Mouse (Mus musculus) gastrocnemius, adult 8-10 months (tissue): ENCODE results near the gene Pald1. TPM values are rescaled to one million over a fixed set of nuclear protein-coding genes. Genes with fewer than 3 reads are reported as not detected.

ENCODE experiments used
- DNase-seq, 2 experiments: peaks; one replicate each; pipeline ENCODE4 v3.0.0; 2022; ENCODE audit warnings: low spot score in 2 of 2
- total RNA-seq, 4 experiments: library from RNA; stranded (reverse); gene quantifications; 2 replicates each; pipeline ENCODE4 v1.2.4; 2022

Pald1 gene
- total RNA-seq, result 1 to 10 TPM; 2.7 to 5.7 (median 4.5) TPM

DNA sequence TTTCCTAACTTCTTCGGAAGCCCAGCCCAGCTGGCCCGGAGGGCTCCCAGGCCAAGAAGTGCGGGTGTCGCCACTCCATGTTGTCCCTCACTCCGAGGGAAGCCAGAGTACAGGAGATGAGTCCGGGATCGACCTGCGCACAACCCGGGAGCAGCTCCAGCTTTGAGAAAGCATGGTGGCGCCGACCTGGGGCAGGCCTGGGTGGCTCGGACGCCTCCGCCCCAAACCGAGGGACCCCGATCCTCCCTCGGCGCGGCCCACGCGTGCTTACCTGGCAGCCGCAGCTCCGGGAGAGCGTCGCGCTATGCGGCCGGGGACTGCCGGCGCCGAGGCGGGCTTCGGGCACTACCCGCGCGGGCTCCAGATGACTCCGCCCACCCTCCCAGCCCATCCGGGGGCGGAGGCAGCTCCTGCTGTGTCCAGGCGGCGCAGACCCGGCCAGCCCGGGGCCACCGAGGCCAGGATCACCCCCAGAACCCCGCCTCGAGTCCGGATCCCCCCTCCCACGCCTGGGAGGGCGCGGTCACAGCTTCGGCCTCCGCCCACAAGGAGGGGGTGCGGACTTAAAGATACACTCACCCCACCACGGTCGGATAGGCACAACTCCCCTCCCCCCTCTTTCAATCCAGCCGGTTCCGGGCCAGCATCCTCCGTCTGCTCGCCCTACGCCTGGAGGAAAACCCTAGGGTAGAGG, at the start of gene Pald1:
Gene Pald1 (minus strand): TSS at position 510 of the 694 bp plus-strand sequence.
- peak; percentile 53 to 73 for DNase-seq

- DNase-seq, result no peak
These were observed 48.0 kb upstream of the Pald1 start for GRCm38 (mm10) chr10:61431375-61431774.

DNA sequence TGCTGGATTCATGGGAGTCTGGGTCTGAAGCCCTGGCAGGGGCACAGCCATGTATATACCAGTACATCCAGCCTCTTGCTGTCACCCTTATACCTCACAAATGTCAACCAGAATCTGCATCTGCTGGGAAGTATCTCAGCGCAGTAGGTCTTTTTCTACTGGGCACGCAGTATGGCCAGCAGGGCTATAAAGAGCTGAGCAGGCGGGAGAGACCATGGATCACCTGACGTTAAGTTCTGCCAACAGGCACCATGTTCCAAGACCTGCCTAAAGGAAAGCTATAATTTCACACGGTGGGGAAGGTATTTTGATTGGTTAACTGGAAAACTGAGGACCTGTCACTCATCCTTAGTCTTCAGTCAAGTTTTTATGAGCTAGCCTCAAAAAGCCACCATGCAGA, 45.7 kb upstream of the Pald1 start:
- no peak for DNase-seq

- no peak for DNase-seq
These were observed 45.1 kb upstream of the Pald1 start for GRCm38 (mm10) chr10:61428416-61428815.

DNA sequence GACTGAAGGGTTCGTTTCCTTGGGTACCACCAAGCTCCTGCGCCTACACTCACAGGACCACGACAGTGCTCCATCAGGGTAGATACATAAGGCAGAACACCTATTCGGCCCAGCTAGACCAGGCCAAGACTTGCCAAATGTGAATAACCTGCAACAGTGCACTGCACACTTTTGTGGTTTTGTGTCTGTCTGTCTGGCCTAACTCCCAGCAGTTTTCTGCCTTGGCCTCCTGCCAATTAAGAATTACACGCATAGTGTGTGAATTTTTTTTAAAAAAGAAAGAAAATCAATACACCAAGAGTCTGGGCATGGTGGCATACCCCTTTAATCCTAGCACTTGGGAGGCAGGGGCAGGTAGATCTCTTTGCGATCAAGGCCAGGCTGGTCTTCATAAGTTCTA, 44.6 kb upstream of the Pald1 start:
- DNase-seq, result no peak

DNA sequence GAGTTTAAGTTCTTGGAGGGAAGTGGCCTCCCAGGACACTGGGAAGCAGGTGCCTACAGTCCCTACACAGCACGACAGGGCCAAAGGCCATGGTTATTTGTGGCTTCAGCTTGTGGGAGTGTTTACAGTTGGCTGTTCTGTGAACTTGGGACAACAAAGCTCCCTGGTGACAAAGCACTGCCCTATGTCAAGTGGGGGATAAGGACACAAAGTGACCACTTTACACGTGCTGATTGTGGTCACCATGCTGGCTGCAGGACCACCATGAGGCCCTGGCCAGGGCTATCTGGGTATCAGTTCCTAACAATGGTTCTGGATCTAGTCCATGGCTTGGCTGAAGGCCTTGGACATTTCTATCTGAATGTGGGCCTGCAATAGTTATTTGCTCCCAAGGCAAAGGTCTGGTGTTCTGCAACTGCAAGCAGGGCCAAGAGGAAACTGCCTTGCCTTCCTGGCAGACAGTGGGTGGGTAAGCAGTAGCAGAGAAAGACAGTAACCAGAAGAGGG, 43.0 kb upstream of the Pald1 start:
- DNase-seq, result no peak

DNA sequence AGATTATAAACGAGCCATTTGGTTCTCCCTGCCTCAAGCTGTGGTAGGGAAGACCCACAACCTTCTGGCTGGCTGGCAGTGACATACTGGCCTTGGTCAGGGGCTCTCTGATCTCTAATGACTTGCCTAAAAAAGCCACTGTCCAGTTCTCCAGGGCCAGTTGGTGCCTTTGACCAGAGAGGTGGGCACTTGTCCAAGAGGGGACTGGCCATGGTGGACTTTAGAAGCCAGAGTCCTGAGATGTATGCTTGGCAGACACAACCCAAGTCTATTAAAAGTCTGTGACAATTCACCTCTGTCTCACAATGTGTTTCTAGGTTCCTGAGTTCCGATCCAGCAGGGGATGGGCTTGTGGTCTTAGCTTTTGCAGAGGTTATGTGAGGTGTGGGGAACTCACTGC, 41.7 kb upstream of the Pald1 start:
- DNase-seq, result no peak

DNA sequence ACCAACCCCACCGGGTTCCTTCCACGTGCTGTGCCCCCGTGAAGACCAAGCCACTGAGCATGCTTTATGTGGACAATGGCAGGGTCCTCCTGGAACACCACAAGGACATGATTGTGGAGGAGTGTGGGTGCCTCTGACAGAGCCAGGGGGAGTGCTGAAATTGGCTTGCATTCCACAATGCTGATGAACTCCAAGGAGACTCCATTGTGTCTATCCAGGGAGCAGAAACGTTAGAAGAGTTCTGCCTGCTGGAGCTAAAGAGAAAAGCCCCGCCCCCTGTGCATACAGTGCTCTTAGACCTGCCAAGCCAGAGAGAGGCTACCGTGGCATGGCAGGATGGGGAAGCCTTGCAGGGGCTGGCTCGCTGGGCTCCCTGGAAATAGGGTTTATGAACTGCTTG, 41.2 kb upstream of the Pald1 start:
- no peak for DNase-seq

DNA sequence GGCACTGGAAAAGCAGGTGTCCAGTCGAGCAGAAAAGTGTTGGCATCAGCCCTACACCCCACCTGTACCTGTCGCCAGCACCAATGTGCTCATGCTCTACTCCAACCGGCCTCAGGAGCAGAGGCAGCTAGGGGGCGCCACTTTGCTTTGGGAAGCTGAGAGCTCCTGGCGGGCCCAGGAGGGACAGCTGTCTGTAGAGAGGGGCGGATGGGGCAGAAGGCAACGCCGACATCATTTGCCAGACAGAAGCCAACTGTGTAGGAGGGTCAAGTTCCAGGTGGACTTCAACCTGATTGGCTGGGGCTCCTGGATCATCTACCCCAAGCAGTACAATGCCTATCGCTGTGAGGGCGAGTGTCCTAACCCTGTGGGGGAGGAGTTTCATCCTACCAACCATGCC, 40.0 kb upstream of the Pald1 start:
- peak; percentile 38 to 55 for DNase-seq

- no peak for DNase-seq
These were observed 39.5 kb upstream of the Pald1 start for GRCm38 (mm10) chr10:61422861-61423260.

DNA sequence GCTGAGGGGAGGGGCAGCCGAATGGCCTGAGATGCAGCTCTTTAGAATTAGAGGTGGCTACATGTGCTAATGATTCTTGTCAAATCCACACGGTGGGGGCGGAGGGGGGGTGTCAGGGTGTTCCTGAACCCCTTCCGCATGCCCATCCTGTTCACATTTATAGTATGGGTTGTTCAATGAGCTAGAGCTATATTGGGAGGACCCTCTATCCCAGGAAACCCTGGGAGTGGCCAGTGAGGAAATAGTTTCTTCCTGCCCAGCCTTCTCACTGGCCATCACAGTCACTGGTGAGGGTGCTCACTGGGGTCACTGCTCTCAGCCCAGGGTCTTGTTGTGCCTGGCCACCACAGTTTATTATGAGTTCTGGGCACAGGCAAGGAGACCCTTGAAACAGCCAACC, 36.7 kb upstream of the Pald1 start:
- DNase-seq, result no peak

GRCm38 (mm10) chr10:61419146-61419545, 35.8 kb upstream of the Pald1 start:
- DNase-seq, result no peak

GRCm38 (mm10) chr10:61418131-61418900, 35.0 kb upstream of the Pald1 start:
- DNase-seq, result no peak

DNA sequence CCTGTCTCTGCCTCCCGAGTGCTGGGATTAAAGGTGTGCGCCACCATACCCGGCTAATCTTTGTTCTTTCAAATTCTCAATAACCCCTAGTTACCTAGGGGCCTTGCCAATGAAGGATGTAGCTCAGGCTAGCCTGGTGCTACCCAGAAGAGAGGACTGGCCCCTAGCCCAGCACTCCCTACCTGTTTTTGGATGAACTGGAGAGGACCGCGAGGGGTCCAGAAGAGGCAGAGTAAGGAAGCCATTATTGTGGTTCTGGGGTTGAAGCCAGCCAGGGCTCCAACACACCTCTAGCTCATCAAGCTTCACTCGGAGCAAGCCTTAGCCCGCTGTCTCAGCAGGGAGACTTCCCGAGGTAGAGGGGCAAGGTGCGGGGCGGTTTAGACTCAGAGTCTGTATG, 34.3 kb upstream of the Pald1 start, which contains the start of gene Nodal:
Gene Nodal (plus strand): TSS at position 301 of the 400 bp plus-strand sequence.
- DNase-seq, result no peak

GRCm38 (mm10) chr10:61417046-61417445, 33.7 kb upstream of the Pald1 start:
- DNase-seq, result no peak

- no peak for DNase-seq
These were observed 33.2 kb upstream of the Pald1 start for GRCm38 (mm10) chr10:61416561-61416960.

- DNase-seq, result no peak
These were observed 32.6 kb upstream of the Pald1 start for GRCm38 (mm10) chr10:61415890-61416289.

DNA sequence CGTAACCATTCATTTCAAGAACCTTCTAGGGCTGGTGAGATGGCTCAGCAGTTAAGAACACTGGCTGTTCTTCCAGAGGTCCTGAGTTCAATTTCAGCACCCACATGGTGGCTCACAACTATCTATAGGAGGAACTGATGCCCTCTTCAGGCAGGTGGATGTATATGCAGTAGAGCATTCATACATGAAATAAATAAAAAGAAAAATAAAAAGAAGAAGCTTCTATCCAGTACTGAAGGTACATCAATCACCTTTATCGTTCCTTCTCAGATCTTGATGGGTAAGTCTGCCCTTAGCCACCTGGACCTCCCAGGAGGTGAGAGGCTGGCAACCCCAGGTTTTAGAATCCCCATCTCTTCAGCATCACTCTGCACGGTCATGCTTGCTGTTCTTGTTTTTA, 31.9 kb upstream of the Pald1 start:
- DNase-seq, result no peak

- DNase-seq, result no peak
These were observed 29.7 kb upstream of the Pald1 start for GRCm38 (mm10) chr10:61412910-61413625.

DNA sequence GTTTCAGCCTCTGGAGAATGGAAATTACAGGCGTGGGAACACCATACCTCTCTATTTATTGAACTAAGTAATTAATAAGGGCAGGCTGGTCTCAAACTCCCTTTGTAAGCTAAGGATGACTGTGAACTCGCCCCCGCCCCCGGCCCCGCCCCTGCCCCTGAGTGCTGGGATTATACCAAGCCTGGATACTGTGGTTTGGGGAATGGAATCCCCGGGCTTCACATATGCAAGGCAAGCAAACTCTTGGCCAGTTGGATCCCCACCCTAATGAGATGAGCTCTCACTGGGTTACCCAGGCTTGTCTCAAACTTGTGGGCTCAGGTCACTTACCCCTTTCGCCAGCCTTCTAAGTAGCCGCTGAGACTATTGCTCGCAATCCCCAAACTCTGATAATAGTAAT, 26.9 kb upstream of the Pald1 start:
- no peak for DNase-seq

- DNase-seq, result no peak
These were observed 26.4 kb upstream of the Pald1 start for GRCm38 (mm10) chr10:61409776-61410175.

DNA sequence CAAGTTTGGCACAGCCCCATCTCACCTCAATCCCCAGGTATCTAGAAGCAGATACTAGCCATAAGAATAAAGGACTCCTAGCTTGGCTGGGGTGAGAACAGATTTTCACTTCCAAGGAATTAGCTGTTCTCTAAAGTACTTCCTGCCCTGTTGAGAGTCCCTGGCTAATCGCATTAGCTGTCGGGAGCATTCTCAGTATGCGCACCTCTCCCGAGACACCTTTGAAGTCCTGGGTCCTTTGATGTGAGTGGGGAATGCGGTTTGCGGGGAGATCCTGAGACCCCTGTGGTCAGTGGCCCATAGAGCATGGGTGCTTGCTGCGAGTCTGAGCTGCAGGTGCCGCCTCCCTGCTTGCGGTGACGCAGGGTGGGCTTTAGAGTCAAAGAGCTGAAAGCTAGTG, 22.6 kb upstream of the Pald1 start:
- no peak for DNase-seq
